Mouse (Mus musculus) liver, postnatal 0 days (tissue): ENCODE data around the gene Gp1ba.

Source experiments
- CTCF ChIP-seq: sonication (generic); IDR thresholded peaks from 2 replicates; pipeline ENCODE4 v1.5.1; 2016; ENCODE audit warnings: antibody characterized with exemption, low read depth
- EP300 ChIP-seq: IDR thresholded peaks from 2 replicates; pipeline ENCODE4 v1.6.1; 2016; ENCODE audit warnings: antibody characterized with exemption, low read depth, mild to moderate bottlenecking

- no peak for TF ChIP-seq CTCF
- TF ChIP-seq EP300: no peak
These were observed 28.2 kb upstream of the Gp1ba start for GRCm38 (mm10) chr11:70610752-70611151.
